Mouse (Mus musculus): ENCODE data around the gene Hgf. TPM values are rescaled to one million over a fixed set of nuclear protein-coding genes. Genes with fewer than 3 reads are reported as not detected.
A peak's percentile ranks its signal among the peaks of the same experiment; 100 is the strongest.

Hgf gene
- polyA plus RNA-seq, 1 experiment from 2014 or later = not detected

- no peaks in the 10 kb centered on the region for H3K36me3 ChIP-seq (ENCODE audit: control insufficient read depth, insufficient read depth, low read length)
- H3K4me1 ChIP-seq (ENCODE audit: control insufficient read depth, insufficient read depth, low read length) = no peaks in the 10 kb centered on the region
- no peak overlapping the region for H3K27ac ChIP-seq (ENCODE audit: low read depth, low read length)
- no peak overlapping the region for H3K4me2 ChIP-seq (ENCODE audit: low read depth, low read length)
- H3K27me3 ChIP-seq (ENCODE audit: control insufficient read depth, insufficient read depth, low read length) = no peaks in the 10 kb centered on the region
- H3K9me3 ChIP-seq (ENCODE audit: control insufficient read depth, low read length) = no peaks in the 10 kb centered on the region
- no peak for ATAC-seq (ENCODE audit: low read depth)
- WGBS = 46% methylated on average over 14 of the region's 14 CpGs
- H3K4me3 ChIP-seq (ENCODE audit: low read depth, low read length) = no peak overlapping the region
- H3K9ac ChIP-seq (replicated peaks; ENCODE audit: low read depth, low read length) = no peak overlapping the region
These were observed 24.8 kb downstream of the Hgf start for GRCm38 (mm10) chr5:16577882-16578742.

GRCm38 (mm10) chr5:16595699-16596098 is 42.4 kb downstream of the Hgf start:
- Histone ChIP-seq H3K9me3 (ENCODE audit: control insufficient read depth, low read length) (no peaks in the 10 kb centered on the region), H3K27me3 (ENCODE audit: control insufficient read depth, insufficient read depth, low read length) (no peaks in the 10 kb centered on the region), H3K9ac (replicated peaks; ENCODE audit: low read depth, low read length) (no peak overlapping the region), H3K36me3 (ENCODE audit: control insufficient read depth, insufficient read depth, low read length) (no peaks in the 10 kb centered on the region), H3K27ac (ENCODE audit: low read depth, low read length) (no peak overlapping the region), H3K4me1 (ENCODE audit: control insufficient read depth, insufficient read depth, low read length) (no peaks in the 10 kb centered on the region), H3K4me2 (ENCODE audit: low read depth, low read length) (no peak overlapping the region), H3K4me3 (ENCODE audit: low read depth, low read length) (no peak overlapping the region)
- peak; percentile 44; the same call in 1 of the 2 replicates for ATAC-seq (ENCODE audit: low read depth)
- WGBS = 56% methylated on average over 4 of the region's 4 CpGs

- H3K9ac ChIP-seq (replicated peaks; ENCODE audit: low read depth, low read length) = no peak overlapping the region
- H3K9me3 ChIP-seq (ENCODE audit: control insufficient read depth, low read length) = no peaks in the 10 kb centered on the region
- H3K36me3 ChIP-seq (ENCODE audit: control insufficient read depth, insufficient read depth, low read length) = no peaks in the 10 kb centered on the region
- WGBS = 65% methylated on average over 6 of the region's 6 CpGs
- H3K27ac ChIP-seq (ENCODE audit: low read depth, low read length) = no peak overlapping the region
- no peak for ATAC-seq (ENCODE audit: low read depth)
- no peaks in the 10 kb centered on the region for H3K27me3 ChIP-seq (ENCODE audit: control insufficient read depth, insufficient read depth, low read length)
- no peaks in the 10 kb centered on the region for H3K4me1 ChIP-seq (ENCODE audit: control insufficient read depth, insufficient read depth, low read length)
- no peak overlapping the region for H3K4me3 ChIP-seq (ENCODE audit: low read depth, low read length)
- H3K4me2 ChIP-seq (ENCODE audit: low read depth, low read length) = no peak overlapping the region
These were observed 44.7 kb downstream of the Hgf start for GRCm38 (mm10) chr5:16597996-16598395.

- no peak overlapping the region for H3K9ac ChIP-seq (replicated peaks; ENCODE audit: low read depth, low read length)
- H3K9me3 ChIP-seq (ENCODE audit: control insufficient read depth, low read length) = no peaks in the 10 kb centered on the region
- WGBS = 73% methylated on average over 1 of the region's 1 CpGs
- H3K4me1 ChIP-seq (ENCODE audit: control insufficient read depth, insufficient read depth, low read length) = no peaks in the 10 kb centered on the region
- no peak overlapping the region for H3K4me2 ChIP-seq (ENCODE audit: low read depth, low read length)
- no peak overlapping the region for H3K4me3 ChIP-seq (ENCODE audit: low read depth, low read length)
- H3K27me3 ChIP-seq (ENCODE audit: control insufficient read depth, insufficient read depth, low read length) = no peaks in the 10 kb centered on the region
- ATAC-seq (ENCODE audit: low read depth) = no peak
- no peak overlapping the region for H3K27ac ChIP-seq (ENCODE audit: low read depth, low read length)
- no peaks in the 10 kb centered on the region for H3K36me3 ChIP-seq (ENCODE audit: control insufficient read depth, insufficient read depth, low read length)
These were observed 48.2 kb downstream of the Hgf start for GRCm38 (mm10) chr5:16601463-16601862.

- no peak overlapping the region for H3K4me2 ChIP-seq (ENCODE audit: low read depth, low read length)
- ATAC-seq (ENCODE audit: low read depth) = no peak
These were observed 79.7 kb downstream of the Hgf start for GRCm38 (mm10) chr5:16632996-16633395.

GRCm38 (mm10) chr5:16646417-16646816 is 93.1 kb downstream of the Hgf start:
- ATAC-seq (ENCODE audit: low read depth) = peak; percentile 34; the same call in 1 of the 2 replicates
- WGBS = 21% methylated on average over 7 of the region's 7 CpGs
- Histone ChIP-seq H3K9me3 (ENCODE audit: control insufficient read depth, low read length) (no peaks in the 10 kb centered on the region), H3K4me1 (ENCODE audit: control insufficient read depth, insufficient read depth, low read length) (0 out of 2 replicates have a peak, but pooled peaks cover 3% of the 10 kb centered on the region), H3K4me3 (ENCODE audit: low read depth, low read length) (no peak overlapping the region), H3K9ac (replicated peaks; ENCODE audit: low read depth, low read length) (no peak overlapping the region), H3K27me3 (ENCODE audit: control insufficient read depth, insufficient read depth, low read length) (no peaks in the 10 kb centered on the region), H3K27ac (ENCODE audit: low read depth, low read length) (no peak overlapping the region), H3K36me3 (ENCODE audit: control insufficient read depth, insufficient read depth, low read length) (no peaks in the 10 kb centered on the region), H3K4me2 (ENCODE audit: low read depth, low read length) (peak overlapping the region; percentile 23; the same call in 1 of the 2 replicates)

More at GRCm38 (mm10) chr5:16632996-16633395, 79.7 kb downstream of the Hgf start:
- Histone ChIP-seq H3K9ac (replicated peaks; ENCODE audit: low read depth, low read length) (no peak overlapping the region), H3K9me3 (ENCODE audit: control insufficient read depth, low read length) (no peaks in the 10 kb centered on the region), H3K27ac (ENCODE audit: low read depth, low read length) (no peak overlapping the region), H3K4me3 (ENCODE audit: low read depth, low read length) (no peak overlapping the region), H3K27me3 (ENCODE audit: control insufficient read depth, insufficient read depth, low read length) (no peaks in the 10 kb centered on the region), H3K4me1 (ENCODE audit: control insufficient read depth, insufficient read depth, low read length) (no peaks in the 10 kb centered on the region), H3K36me3 (ENCODE audit: control insufficient read depth, insufficient read depth, low read length) (no peaks in the 10 kb centered on the region)
- WGBS = 70% methylated on average over 1 of the region's 1 CpGs

- Histone ChIP-seq H3K9ac (replicated peaks; ENCODE audit: low read depth, low read length) (no peak overlapping the region), H3K4me3 (ENCODE audit: low read depth, low read length) (no peak overlapping the region), H3K4me1 (ENCODE audit: control insufficient read depth, insufficient read depth, low read length) (0 out of 2 replicates have a peak, but pooled peaks cover 3% of the 10 kb centered on the region), H3K27ac (ENCODE audit: low read depth, low read length) (no peak overlapping the region), H3K27me3 (ENCODE audit: control insufficient read depth, insufficient read depth, low read length) (no peaks in the 10 kb centered on the region), H3K4me2 (ENCODE audit: low read depth, low read length) (no peak overlapping the region), H3K9me3 (ENCODE audit: control insufficient read depth, low read length) (no peaks in the 10 kb centered on the region), H3K36me3 (ENCODE audit: control insufficient read depth, insufficient read depth, low read length) (no peaks in the 10 kb centered on the region)
- no peak for ATAC-seq (ENCODE audit: low read depth)
These were observed 94.4 kb downstream of the Hgf start for GRCm38 (mm10) chr5:16647701-16648100.

GRCm38 (mm10) chr5:16650240-16650639 is 96.9 kb downstream of the Hgf start:
- Histone ChIP-seq H3K9me3 (ENCODE audit: control insufficient read depth, low read length) (no peaks in the 10 kb centered on the region), H3K27me3 (ENCODE audit: control insufficient read depth, insufficient read depth, low read length) (no peaks in the 10 kb centered on the region), H3K36me3 (ENCODE audit: control insufficient read depth, insufficient read depth, low read length) (no peaks in the 10 kb centered on the region), H3K4me2 (ENCODE audit: low read depth, low read length) (no peak overlapping the region), H3K9ac (replicated peaks; ENCODE audit: low read depth, low read length) (no peak overlapping the region), H3K27ac (ENCODE audit: low read depth, low read length) (no peak overlapping the region), H3K4me1 (ENCODE audit: control insufficient read depth, insufficient read depth, low read length) (0 out of 2 replicates have a peak, but pooled peaks cover 3% of the 10 kb centered on the region), H3K4me3 (ENCODE audit: low read depth, low read length) (no peak overlapping the region)
- no peak for ATAC-seq (ENCODE audit: low read depth)
- 89% methylated on average over 1 of the region's 1 CpGs for WGBS

GRCm38 (mm10) chr5:16654022-16654421 is 100.7 kb downstream of the Hgf start:
- Histone ChIP-seq H3K27ac (ENCODE audit: low read depth, low read length) (no peak overlapping the region), H3K27me3 (ENCODE audit: control insufficient read depth, insufficient read depth, low read length) (no peaks in the 10 kb centered on the region), H3K4me1 (ENCODE audit: control insufficient read depth, insufficient read depth, low read length) (no peaks in the 10 kb centered on the region), H3K9me3 (ENCODE audit: control insufficient read depth, low read length) (no peaks in the 10 kb centered on the region), H3K9ac (replicated peaks; ENCODE audit: low read depth, low read length) (no peak overlapping the region), H3K4me2 (ENCODE audit: low read depth, low read length) (no peak overlapping the region), H3K4me3 (ENCODE audit: low read depth, low read length) (no peak overlapping the region), H3K36me3 (ENCODE audit: control insufficient read depth, insufficient read depth, low read length) (no peaks in the 10 kb centered on the region)
- ATAC-seq (ENCODE audit: low read depth) = no peak
- WGBS = 75% methylated on average over 7 of the region's 7 CpGs

Data from neural tube, embryonic 14.5 days (tissue).